Mouse (Mus musculus): ENCODE results near the gene Slc13a3. TPM values are rescaled to one million over a fixed set of nuclear protein-coding genes. Genes with fewer than 3 reads are reported as not detected.

The Slc13a3 gene
- polyA plus RNA-seq, 1 experiment from 2014 or later, result 0.42 TPM

- Histone ChIP-seq H3K9ac (no peak overlapping the region), H3K27me3 (0 out of 2 replicates have a peak, but pooled peaks cover 3% of the 10 kb centered on the region), H3K36me3 (no peaks in the 10 kb centered on the region), H3K4me2 (no peak overlapping the region), H3K9me3 (no peaks in the 10 kb centered on the region), H3K4me3 (no peak overlapping the region), H3K27ac (no peak overlapping the region), H3K4me1 (peaks cover 12% of the 10 kb centered on the region)
- no peak for ATAC-seq (ENCODE audit: insufficient number of reproducible peaks, insufficient read depth, low FRiP score, low TSS enrichment, low read depth)
Measured at GRCm38 (mm10) chr2:165496251-165496650, 23.2 kb upstream of the Slc13a3 start.

DNA sequence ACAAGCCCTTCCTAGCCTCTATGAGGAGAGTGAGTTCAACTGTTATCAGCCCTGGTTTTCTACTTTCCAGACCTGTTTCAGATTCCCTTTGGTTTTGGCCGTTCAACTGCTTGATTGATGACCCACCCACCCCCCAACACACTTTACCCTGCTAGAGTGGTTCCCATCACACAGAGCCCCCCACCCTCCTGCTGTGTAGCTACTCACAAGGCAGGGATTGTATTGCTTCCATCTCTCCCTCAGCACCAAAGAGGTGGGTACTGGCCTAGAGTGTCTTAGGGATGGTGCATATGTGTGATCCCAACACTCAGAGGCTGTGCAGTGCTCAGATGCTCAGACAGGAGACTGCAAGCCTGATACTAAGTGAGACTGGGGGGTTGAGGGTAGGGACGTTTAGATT, 21.5 kb upstream of the Slc13a3 start:
- whole genome bisulfite sequencing, result 71% methylated on average over 2 of the region's 2 CpGs
- no peak for ATAC-seq (ENCODE audit: insufficient number of reproducible peaks, insufficient read depth, low FRiP score, low TSS enrichment, low read depth)
- H3K4me2 ChIP-seq, result no peak overlapping the region
- 0 out of 2 replicates have a peak, but pooled peaks cover 3% of the 10 kb centered on the region for H3K27me3 ChIP-seq
- H3K9me3 ChIP-seq, result no peaks in the 10 kb centered on the region
- no peak overlapping the region for H3K4me3 ChIP-seq
- peaks cover 14% of the 10 kb centered on the region for H3K36me3 ChIP-seq
- no peak overlapping the region for H3K27ac ChIP-seq
- H3K4me1 ChIP-seq, result peaks cover 12% of the 10 kb centered on the region
- no peak overlapping the region for H3K9ac ChIP-seq

- peak overlapping the region; percentile 75 for H3K4me3 ChIP-seq
- WGBS, result 21% methylated on average over 17 of the region's 17 CpGs
- H3K4me1 ChIP-seq, result peaks cover 12% of the 10 kb centered on the region
- peaks cover 22% of the 10 kb centered on the region for H3K36me3 ChIP-seq
- 0 out of 2 replicates have a peak, but pooled peaks cover 3% of the 10 kb centered on the region for H3K27me3 ChIP-seq
- H3K27ac ChIP-seq, result no peak overlapping the region
- no peak for ATAC-seq (ENCODE audit: insufficient number of reproducible peaks, insufficient read depth, low FRiP score, low TSS enrichment, low read depth)
- H3K4me2 ChIP-seq, result peak overlapping the region; percentile 78
- H3K9ac ChIP-seq, result peak overlapping the region; percentile 88
- H3K9me3 ChIP-seq, result no peaks in the 10 kb centered on the region
Measured at GRCm38 (mm10) chr2:165493587-165494210, 20.7 kb upstream of the Slc13a3 start.

- Histone ChIP-seq H3K27me3 (0 out of 2 replicates have a peak, but pooled peaks cover 3% of the 10 kb centered on the region), H3K9ac (peak within 1 kb of the TSS; percentile 88), H3K4me1 (peaks cover 12% of the 10 kb centered on the region), H3K9me3 (no peaks in the 10 kb centered on the region), H3K27ac (peak within 1 kb of the TSS; percentile 82), H3K36me3 (peaks cover 27% of the 10 kb centered on the region), H3K4me2 (peak within 1 kb of the TSS; percentile 78), H3K4me3 (peak within 1 kb of the TSS; percentile 75)
- peak; percentile 68 for ATAC-seq (ENCODE audit: insufficient number of reproducible peaks, insufficient read depth, low FRiP score, low TSS enrichment, low read depth)
- WGBS, result under 1% methylated on average over 84 of the region's 84 CpGs
Measured at GRCm38 (mm10) chr2:165492648-165493553, 19.9 kb upstream of the Slc13a3 start, which contains the start of gene Trp53rka. Trp53rka (minus strand) TSS chr2:165493324.

- H3K27me3 ChIP-seq, result no peaks in the 10 kb centered on the region
- peaks cover 27% of the 10 kb centered on the region for H3K36me3 ChIP-seq
- no peak overlapping the region for H3K4me3 ChIP-seq
- H3K9me3 ChIP-seq, result no peaks in the 10 kb centered on the region
- peaks cover 22% of the 10 kb centered on the region for H3K4me1 ChIP-seq
- 28% methylated on average over 8 of the region's 8 CpGs for WGBS
- no peak overlapping the region for H3K4me2 ChIP-seq
- H3K9ac ChIP-seq, result 0 out of 2 replicates have a peak overlapping the region, but pooled peaks have one; percentile 32
- no peak overlapping the region for H3K27ac ChIP-seq
- 0 out of 2 replicates have a peak, but pooled peaks have one; percentile 23 for ATAC-seq (ENCODE audit: insufficient number of reproducible peaks, insufficient read depth, low FRiP score, low TSS enrichment, low read depth)
Measured at GRCm38 (mm10) chr2:165486881-165487535, 14.0 kb upstream of the Slc13a3 start.

DNA sequence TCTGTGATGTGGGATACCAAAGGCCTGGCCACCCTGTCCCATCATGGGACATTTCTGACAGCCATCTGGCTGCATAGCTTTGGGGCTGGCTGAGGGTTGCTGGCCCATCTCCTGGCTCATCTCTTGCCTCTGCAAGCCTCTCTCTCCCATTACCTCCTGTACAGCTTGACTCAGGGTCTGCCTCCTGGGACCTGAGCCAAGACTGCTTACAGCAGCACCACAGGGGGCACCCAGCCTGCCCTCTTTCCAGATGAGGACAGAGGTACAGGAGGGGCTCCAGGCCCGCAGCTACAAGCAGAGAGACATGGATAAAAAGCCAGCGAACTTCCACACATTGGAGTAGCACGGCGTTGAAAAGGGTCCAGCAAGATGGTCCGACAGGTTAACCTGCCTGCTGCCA, 13.4 kb upstream of the Slc13a3 start:
- H3K27me3 ChIP-seq, result no peaks in the 10 kb centered on the region
- WGBS, result 80% methylated on average over 5 of the region's 5 CpGs
- H3K4me1 ChIP-seq, result peaks cover 20% of the 10 kb centered on the region
- H3K9ac ChIP-seq, result peak overlapping the region; percentile 27; the same call in 1 of the 2 replicates
- H3K4me2 ChIP-seq, result no peak overlapping the region
- ATAC-seq (ENCODE audit: insufficient number of reproducible peaks, insufficient read depth, low FRiP score, low TSS enrichment, low read depth), result no peak
- no peak overlapping the region for H3K4me3 ChIP-seq
- H3K9me3 ChIP-seq, result no peaks in the 10 kb centered on the region
- peaks cover 27% of the 10 kb centered on the region for H3K36me3 ChIP-seq
- H3K27ac ChIP-seq, result no peak overlapping the region

- peak overlapping the region; percentile 27; the same call in 1 of the 2 replicates for H3K9ac ChIP-seq
- H3K36me3 ChIP-seq, result peaks cover 26% of the 10 kb centered on the region
- no peak for ATAC-seq (ENCODE audit: insufficient number of reproducible peaks, insufficient read depth, low FRiP score, low TSS enrichment, low read depth)
- no peaks in the 10 kb centered on the region for H3K27me3 ChIP-seq
- no peak overlapping the region for H3K4me3 ChIP-seq
- H3K9me3 ChIP-seq, result no peaks in the 10 kb centered on the region
- H3K4me1 ChIP-seq, result peaks cover 20% of the 10 kb centered on the region
- no peak overlapping the region for H3K27ac ChIP-seq
- H3K4me2 ChIP-seq, result no peak overlapping the region
- WGBS, result 55% methylated on average over 3 of the region's 3 CpGs
Measured at GRCm38 (mm10) chr2:165485826-165486225, 12.8 kb upstream of the Slc13a3 start.

- ATAC-seq (ENCODE audit: insufficient number of reproducible peaks, insufficient read depth, low FRiP score, low TSS enrichment, low read depth), result no peak
- H3K4me2 ChIP-seq, result no peak overlapping the region
- H3K27ac ChIP-seq, result no peak overlapping the region
- no peak overlapping the region for H3K4me3 ChIP-seq
- H3K4me1 ChIP-seq, result peaks cover 20% of the 10 kb centered on the region
- H3K36me3 ChIP-seq, result peaks cover 9% of the 10 kb centered on the region
- no peak overlapping the region for H3K9ac ChIP-seq
- 52% methylated on average over 6 of the region's 6 CpGs for WGBS
- no peaks in the 10 kb centered on the region for H3K9me3 ChIP-seq
- H3K27me3 ChIP-seq, result no peaks in the 10 kb centered on the region
Measured at GRCm38 (mm10) chr2:165484152-165484551, 11.1 kb upstream of the Slc13a3 start.

DNA sequence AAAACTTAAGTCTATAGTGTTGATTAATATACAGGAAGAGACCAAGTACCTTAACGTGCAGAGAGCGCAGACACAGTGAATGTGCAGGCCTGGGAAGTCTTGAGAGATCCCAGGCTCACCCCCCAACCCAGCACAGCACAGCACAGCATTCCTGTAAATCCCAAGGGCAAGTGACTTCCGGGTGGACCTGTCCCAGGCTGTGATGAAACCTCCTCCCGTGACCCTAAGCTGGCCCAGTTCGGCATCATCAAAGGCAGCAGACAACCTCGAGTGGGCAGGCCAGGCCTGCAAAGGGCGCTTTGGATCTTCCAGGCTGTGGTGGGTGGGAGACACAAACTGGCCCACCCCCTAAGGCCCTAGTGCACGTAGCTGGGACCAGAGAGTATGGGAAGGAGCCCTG, 9.0 kb upstream of the Slc13a3 start:
- Histone ChIP-seq H3K27me3 (no peaks in the 10 kb centered on the region), H3K36me3 (no peaks in the 10 kb centered on the region), H3K4me2 (no peak overlapping the region), H3K9me3 (no peaks in the 10 kb centered on the region), H3K4me1 (peaks cover 16% of the 10 kb centered on the region), H3K27ac (no peak overlapping the region), H3K9ac (no peak overlapping the region), H3K4me3 (no peak overlapping the region)
- ATAC-seq (ENCODE audit: insufficient number of reproducible peaks, insufficient read depth, low FRiP score, low TSS enrichment, low read depth), result no peak
- WGBS, result 59% methylated on average over 8 of the region's 8 CpGs

DNA sequence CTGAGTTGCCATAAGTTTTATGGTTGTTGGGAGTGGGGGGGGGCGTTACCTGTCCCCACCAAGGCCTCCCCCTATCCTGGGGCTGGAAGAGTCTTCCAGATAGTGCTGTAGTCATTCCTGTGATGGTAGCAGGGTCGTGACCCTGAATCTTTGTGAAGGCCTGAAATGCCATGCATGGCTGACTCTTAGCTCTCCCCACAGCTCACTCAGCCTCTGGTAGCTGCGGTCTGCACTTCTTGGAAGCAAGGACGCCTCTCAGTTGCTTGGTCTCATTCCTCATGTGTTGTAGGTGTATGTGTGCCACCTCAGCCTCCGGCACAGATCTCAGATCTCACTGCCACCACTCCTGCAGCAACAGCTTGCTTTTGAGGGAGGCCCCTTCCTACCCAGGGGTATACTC, 2.8 kb upstream of the Slc13a3 start:
- Histone ChIP-seq H3K27ac (no peak overlapping the region), H3K4me2 (no peak overlapping the region), H3K36me3 (no peaks in the 10 kb centered on the region), H3K4me3 (no peak overlapping the region), H3K9ac (no peak overlapping the region), H3K9me3 (no peaks in the 10 kb centered on the region), H3K27me3 (peaks cover 36% of the 10 kb centered on the region), H3K4me1 (peaks cover 6% of the 10 kb centered on the region; the same call in 1 of the 2 replicates)
- ATAC-seq (ENCODE audit: insufficient number of reproducible peaks, insufficient read depth, low FRiP score, low TSS enrichment, low read depth), result no peak
- 55% methylated on average over 5 of the region's 5 CpGs for WGBS

GRCm38 (mm10) chr2:165475412-165475811, 2.4 kb upstream of the Slc13a3 start:
- Histone ChIP-seq H3K9ac (no peak overlapping the region), H3K36me3 (no peaks in the 10 kb centered on the region), H3K4me1 (peaks cover 6% of the 10 kb centered on the region; the same call in 1 of the 2 replicates), H3K4me2 (no peak overlapping the region), H3K9me3 (no peaks in the 10 kb centered on the region), H3K27ac (no peak overlapping the region), H3K4me3 (no peak overlapping the region), H3K27me3 (peaks cover 40% of the 10 kb centered on the region)
- 73% methylated on average over 7 of the region's 7 CpGs for WGBS
- ATAC-seq (ENCODE audit: insufficient number of reproducible peaks, insufficient read depth, low FRiP score, low TSS enrichment, low read depth), result no peak
